Mouse (Mus musculus) ES-Bruce4 (cell line): ENCODE measurements around the gene Foxa3.

ENCODE experiments used
- CTCF ChIP-seq: IDR thresholded peaks from one replicate; pipeline ENCODE4 v1.8.1; 2011; ENCODE audit warnings: low read depth, low read length
- EP300 ChIP-seq: IDR thresholded peaks from 2 replicates; pipeline ENCODE4 v1.6.1; 2011; ENCODE audit warnings: low read depth, low read length; ENCODE audit not compliant: insufficient read depth
- POLR2A ChIP-seq: IDR thresholded peaks from one replicate; pipeline ENCODE4 v1.8.1; 2011; ENCODE audit warnings: low read length; ENCODE audit not compliant: insufficient read depth

DNA sequence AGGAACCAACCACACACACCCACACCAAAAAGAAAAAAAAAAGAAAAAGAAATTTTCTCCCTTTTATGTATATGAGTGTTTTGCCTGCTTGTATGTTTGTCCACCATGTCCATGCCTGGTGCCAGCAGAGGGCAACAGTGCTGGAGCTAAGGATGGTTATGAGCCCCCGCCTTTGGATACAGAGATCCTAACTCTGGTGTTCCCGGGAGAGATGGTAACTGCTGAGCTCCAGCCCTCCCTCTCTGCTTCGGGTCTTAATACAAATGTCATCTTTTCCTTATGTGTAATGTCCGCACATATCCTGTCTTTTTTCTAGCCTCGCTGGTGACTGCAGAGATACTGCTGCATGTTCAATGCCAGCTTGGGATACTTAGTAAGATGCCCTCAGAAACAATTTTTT, 33.3 kb downstream of the Foxa3 start:
- TF ChIP-seq POLR2A, result no peak
- no peak for TF ChIP-seq CTCF
- no peak for TF ChIP-seq EP300
